Mouse (Mus musculus): Measurements from ENCODE around the gene Vgll4. TPM values are rescaled to one million over a fixed set of nuclear protein-coding genes. Genes with fewer than 3 reads are reported as not detected.

Vgll4 gene
- total RNA-seq, 2 experiments from 2014 or later, result 54.7 to 57.4 TPM

DNA sequence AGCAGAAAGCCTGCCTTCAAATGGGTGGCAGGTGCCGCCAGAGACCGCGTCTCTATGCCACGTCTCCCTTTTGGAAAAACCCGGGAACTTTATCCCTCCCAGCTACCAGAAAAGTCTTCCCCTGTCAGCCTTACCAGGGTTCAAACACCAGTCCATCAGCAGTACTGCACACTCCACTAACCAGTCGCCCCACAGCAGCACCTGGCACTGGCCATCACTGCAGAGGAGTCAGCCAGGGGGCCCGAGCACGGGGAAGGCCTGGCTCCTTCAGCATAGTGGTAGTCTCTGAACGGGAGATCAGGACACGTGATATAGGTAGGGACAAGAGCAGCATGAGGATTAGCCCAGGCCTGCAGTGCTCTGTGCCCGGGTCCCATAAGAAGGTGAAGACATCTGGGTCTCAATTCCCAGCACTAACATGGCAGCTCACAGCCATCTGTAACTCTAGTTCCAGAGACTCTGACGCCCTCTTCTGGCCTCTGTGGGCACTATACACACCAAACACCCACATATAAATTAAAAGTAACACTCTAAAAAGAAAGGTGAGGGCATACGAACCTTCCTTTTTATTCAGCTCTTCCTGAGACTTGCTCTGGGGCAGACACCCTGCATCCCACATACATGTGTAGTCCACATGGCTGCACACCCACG, 98.7 kb downstream of the Vgll4 start:
- no peak for DNase-seq

DNA sequence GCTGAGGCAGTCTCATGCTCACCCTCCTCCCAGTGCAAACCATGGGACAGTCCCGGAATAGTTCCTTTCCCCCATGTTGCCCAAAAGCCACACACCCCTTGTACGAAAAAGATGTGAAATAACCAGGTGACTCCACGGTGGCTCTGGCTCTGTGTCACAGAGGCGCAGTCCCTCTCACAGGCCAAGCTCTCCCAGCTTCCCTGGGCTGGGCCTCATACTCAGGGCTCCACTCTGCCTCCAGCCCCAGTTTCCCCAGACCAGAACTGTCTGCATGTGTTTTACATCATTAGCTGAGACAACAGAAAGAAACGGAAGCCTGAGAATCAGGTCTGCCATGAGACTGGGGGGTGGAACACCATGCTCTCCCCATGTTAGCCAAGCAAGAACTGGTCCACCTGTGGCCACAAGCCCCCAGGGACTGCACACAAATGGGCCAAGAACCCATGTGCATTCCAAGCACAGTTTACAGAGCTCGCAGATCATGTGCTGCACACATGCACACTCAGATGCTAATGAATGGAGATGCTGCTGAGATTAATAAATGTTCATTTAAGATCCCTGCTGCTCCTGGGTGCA, 100.2 kb downstream of the Vgll4 start:
- DNase-seq, result no peak

DNA sequence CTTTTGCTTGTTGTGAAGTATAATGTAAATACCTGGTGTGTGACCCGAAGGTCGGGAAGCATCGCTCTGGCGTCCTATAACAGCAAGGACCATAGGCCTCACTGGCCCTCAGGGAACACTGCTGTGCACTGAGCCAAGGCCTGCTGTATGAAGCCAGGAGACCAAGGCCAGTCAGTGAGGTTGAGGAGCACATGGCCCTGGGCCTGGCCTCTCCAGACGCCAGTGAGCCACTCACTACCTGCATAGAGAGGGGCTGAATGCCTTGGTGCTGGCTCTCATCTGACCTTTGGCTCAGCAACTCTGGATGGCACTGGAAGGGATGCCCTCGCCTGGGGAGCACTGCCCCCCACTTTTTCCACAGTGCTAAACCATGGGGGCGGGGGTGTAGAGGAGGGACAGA, 101.1 kb downstream of the Vgll4 start:
- DNase-seq, result peak; percentile 59 to 62

DNA sequence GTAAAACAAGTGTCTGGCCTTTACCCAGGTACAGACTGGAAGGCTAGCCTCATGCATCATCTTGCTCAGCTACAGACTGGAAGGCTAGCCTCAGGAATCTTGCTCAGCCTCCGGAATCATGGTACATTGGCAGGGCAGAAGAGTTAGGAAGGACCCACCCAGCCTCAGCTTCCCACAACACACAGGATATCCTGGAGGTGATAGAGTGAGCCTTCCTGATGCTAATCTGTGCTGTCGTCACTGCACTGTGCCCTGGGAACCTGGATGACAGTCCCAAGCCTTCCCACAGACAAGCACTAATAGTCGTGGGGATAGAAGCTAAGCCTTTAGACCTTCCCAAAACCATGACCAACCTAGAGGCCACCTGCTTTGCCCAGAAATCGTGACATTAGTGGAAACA, 103.2 kb downstream of the Vgll4 start:
- DNase-seq, result peak in 1 of 2 experiments; percentile 40

DNA sequence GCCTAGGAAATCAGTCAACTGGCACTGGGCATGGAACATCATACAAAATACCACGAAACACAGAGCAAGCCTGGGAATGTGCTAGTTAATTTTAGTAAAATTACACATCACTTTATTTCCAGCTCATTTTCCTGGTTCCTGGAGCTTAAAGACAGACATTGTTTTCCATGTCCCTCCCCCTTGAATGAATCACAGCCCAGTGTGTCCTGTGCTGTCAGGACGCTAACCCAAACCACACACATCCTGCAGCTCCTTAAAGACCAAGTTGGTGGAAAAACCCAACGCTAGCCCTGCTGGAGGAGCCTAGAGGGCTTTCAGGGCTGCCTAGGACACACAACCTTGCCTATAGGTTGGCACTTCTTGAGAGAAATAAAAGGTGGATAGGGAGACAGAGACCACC, 103.7 kb downstream of the Vgll4 start:
- DNase-seq, result no peak

DNA sequence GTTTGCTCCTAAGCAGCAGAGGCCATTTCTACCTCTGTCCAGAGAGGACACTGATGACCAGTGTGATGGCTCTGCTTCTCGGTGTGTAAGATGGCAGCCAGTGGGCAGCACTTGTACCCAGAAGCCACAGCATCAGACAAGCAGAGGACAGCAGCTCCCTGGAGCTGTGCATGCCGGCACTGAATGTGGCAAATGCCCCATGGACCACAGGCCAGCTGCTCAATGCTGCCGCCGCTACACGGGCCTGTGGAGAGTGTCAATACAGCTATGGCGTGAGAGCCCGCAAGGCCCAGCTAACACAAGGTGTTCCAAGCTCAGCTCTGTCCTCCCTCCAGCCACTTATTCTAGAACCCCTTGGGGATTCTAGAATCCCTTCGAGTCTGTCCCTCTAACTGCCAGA, 105.4 kb downstream of the Vgll4 start:
- DNase-seq, result no peak

DNA sequence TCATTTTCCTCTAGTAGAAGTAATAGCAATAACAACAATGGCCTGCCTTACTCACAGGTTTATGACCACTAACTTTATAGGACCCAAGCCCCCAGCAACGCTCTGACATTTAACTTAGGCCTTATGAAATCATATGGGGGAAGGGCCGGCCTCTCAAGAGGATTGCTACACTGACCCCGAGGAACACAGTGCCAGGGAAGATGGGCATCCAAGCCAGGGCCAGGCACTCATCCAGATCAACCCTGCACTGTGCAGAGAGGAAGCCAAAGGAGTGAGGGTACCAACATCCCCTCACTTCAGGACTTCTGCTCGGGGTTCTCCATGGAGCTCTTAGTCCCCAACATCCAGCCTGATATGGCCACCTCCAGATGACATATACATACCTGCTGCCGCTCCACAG, 106.3 kb downstream of the Vgll4 start:
- DNase-seq, result peak in 1 of 2 experiments; percentile 52

DNA sequence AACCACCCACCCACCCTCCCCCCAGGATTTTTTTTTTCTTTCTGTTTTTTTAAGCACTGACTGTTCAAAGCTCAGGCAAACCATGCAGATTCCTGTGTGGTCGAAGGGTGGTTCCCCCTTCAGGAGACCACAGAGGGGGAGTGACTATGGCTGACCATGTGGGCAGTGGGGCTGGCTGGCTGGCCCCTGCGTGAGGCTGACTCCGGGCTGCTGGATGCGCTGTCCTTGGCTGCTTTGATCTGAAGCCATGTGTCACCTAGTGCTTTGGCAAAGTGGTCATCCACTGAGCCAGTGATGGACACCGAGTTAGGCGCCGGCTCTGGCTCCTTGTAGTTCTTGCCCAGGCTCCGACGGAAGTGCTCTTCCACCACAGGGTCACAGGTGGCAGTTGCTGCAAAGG, 107.7 kb downstream of the Vgll4 start:
- no peak for DNase-seq

DNA sequence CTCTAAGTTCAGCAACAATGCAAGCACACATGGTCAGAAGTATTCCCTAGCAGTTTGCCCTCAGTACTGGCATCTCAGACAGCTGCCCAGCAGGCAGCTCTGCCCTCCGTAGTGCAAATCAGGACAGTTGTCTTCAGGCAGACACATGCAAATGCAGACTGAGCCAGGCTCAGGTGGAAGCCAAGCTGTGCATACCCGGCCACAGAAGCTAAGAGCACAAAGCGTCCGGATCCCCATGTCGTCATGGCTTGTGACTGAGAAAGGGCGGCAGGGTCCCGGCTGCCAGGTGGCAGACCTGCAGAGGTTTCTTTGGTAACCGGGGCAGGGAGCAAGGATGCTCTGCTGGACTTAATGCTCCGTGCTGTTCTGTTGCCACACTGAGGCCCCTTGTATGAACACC, 108.2 kb downstream of the Vgll4 start:
- no peak for DNase-seq

DNA sequence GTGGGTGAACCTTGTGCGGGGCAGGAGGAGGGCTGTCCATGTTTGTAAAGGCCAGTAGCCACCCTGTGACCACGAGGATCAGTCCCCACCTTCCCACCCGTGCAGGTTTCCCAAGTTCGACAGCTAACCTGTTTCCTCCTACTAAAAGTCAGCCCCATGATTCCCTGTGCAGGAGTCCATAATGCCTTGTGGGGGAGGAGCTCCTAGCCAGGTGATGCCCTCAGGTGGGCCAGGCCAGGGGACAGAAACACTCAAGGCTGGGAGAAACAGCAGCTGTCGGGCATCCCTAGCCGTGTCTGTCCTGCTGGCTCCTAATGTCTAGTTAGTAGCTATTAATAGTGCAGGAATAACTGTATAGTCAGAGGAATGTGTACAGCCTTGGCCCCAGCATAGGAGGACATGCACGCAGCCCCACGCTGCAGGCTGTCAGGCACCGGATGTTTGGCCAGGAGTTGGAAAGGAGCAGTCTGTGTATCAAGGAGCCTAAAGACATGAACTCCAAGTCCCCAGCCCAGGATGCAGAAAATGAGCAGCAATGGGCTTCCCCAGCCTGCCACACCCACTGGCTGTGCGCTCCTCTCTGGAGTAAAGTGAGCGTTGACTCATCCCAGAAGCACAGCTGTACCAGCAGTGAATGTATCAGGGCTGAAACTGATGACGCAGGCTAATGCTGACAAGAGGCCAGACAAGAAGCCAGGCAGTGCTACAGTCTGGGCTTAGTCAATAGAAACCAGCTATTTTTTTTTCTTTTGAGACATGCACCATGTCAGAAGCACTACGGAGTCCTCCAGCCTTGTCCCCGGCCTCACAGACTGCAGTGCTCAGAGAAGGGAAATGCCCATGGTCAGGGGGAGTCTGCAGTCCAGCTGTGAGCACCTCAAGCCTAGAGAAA, 108.9 kb downstream of the Vgll4 start:
- peak; percentile 59 to 60 for DNase-seq

DNA sequence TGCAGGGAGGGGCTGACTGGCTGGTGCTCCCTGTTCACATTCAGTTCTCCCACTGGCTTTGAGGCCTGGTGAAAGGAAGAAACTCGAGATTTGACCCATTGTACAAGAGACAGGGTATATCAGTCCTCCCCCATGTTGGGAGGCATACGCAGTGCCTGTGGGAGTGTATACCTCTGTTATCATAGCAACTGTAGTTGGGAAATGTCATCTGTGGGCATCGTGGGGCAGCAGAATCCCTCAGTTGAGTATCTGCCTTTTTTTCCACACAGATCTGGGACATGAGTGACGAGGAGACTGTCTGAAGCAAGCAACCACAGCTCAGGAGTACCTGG, 111.1 kb downstream of the Vgll4 start:
- no peak for DNase-seq

DNA sequence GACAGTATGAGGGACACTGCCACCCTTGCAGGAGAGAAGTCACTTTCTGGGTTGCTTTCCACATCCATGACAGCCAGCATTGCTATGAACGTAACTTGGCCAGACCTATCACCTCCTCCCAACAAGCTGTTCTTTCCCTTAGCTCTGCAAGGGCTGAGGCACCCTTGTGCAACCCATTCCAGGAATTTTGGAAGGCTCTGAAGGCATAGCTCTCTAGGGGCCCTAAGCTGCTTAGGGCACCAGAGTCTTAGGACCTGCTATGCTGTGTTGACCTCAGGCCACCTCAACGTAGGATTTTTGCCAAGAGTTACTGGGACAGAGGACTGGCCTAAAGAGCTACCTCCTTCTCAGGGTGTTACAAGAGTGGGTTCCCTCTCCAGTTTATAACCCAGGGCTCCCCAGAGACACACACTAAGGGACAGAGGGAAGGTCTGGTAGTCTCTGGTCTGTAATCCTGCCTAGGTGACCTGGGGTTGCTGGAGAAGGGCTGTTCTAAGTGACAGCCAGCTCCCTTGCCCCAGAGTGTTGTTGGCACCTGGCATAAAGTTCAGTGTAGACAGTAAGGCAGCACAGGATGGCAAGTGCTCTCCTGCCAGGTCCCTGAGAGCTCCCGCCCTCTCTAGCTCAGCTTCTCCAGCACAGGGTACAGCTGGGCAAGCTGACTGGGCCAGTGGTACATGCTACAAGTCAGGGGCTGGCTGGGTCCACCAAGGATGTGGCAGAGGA, 111.6 kb downstream of the Vgll4 start:
- peak in 1 of 2 experiments; percentile 51 for DNase-seq

DNA sequence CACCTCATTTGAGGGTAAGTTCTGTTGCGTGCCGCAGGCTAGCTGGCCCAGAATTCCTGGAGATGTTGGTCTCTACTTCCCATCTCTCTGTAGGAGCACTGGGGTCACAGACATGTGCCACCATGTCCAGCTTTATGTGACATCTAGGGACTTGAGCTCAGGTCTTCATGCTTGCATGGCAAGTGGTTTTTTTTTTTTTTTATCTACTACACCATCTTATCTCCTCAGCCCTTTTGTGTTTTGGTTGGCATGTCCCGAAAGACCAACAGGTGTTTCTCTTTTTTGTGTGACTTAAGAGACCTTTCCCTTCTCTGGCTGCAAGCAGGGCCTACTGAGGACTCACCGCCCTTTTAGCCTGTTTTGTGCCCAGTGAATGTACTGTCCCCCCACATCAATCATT, 113.3 kb downstream of the Vgll4 start:
- DNase-seq, result no peak

DNA sequence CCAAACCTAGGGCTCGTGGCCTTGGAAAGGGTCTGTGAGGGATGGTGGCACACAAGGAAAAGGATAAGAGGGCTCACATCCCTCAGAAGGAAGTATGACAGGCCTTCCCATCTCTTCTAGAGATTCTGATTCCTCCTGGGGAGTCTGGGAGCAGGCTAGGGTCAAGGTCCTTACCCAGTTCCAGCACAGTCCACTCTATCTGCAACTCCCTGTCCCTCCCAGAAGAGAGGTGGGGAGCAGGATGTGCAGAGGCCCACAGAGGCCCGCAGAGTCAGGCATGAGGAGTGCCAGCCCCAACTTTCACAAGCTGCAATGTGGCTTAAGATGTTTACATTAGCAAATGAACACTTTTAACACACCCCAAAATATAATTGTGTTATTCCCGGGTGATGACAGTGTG, 114.2 kb downstream of the Vgll4 start:
- no peak for DNase-seq

DNA sequence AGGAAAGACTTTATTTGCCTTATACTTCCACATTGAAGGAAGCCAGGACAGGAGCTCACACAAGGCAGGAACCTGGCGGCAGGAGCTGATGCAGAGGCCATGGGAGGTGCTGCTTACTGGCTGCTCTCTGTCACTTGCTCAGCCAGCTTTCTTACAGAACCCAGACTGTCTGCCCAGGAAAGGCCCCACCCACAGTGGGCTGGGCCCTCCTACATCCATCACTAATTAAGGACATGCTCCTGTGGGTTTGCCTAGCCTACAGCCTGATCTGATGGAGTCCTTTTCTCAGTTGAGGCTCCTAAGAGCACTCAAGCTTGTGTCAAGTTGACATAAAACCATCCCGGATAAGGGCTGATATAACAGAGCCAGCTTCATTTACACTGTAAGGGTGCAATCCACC, 115.4 kb downstream of the Vgll4 start:
- no peak for DNase-seq

DNA sequence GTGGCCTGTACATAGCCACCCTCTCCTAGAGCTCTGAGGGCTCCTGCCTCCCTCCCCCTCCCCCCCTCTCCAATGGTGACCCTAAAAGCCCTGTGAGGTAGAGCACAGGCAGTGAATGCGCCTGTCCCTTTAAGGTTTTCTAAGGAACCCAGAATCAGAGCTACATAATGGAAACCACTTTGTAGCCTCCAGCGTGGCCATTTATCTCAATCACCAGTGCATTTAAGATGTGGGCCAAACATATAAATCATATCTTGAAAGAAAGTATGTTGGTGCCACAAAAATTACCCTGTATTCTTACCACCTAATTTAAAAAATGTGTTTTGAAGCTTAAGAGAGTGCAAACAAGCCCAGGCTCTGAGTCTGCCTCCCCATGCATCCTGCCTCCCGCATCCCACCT, 117.1 kb downstream of the Vgll4 start:
- DNase-seq, result no peak

DNA sequence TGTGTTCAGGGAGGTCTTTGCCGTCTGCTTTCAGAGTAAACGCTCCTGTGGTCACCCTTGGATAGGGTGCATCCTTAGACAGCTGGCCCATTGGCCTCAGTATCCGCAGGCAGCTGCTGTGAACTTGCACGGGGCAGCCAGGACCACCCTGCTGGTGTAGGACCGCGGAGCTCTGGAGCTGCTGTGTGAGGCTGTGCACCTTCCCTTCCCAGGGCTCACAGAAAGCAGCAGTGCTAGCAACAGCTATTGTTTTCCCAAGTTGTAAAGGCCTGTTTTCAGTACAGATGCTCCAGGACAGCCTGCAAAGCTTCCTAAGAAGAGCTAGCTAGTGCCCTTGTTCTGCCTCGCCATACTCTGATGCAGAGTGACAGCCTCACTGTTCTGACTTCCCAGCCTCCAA, 118.1 kb downstream of the Vgll4 start:
- no peak for DNase-seq

DNA sequence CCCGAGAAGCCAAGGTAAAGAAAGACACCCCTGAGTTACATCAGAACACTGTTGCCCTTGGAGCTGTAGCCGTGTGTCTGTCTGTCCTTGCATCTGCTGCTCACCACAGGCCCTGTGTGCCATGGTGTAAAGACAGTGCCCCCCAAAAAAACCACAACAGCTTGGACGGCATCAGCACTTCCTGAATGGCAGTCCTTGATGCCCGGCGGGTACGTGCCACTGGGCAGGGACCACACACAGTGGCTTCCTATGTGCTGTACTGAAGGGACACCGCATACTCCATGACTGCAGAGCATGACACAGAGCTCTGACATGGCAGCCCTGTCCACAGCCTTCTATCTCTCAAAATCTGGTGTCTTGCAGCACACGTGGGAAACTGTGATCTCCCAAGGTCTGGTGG, 120.0 kb downstream of the Vgll4 start:
- no peak for DNase-seq

DNA sequence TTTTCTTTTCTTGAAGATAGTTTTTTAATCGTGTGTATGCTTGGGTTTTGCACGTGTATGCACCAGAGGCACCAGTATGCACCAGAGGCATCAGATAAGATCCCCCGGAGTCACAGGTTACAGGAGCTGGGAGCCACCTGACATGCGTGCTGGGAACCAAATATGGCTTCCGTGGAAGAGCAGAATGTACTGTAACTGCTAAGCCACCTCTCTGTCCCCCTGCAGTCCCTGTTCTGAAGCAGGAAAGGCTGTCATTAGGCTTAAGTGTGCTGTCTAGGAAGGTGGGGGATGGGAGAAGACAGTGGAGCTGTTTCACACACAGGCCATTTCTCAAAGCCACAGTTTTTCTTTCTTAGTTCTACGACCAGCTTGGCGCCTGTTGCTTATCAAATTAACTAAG, 121.0 kb downstream of the Vgll4 start:
- no peak for DNase-seq

DNA sequence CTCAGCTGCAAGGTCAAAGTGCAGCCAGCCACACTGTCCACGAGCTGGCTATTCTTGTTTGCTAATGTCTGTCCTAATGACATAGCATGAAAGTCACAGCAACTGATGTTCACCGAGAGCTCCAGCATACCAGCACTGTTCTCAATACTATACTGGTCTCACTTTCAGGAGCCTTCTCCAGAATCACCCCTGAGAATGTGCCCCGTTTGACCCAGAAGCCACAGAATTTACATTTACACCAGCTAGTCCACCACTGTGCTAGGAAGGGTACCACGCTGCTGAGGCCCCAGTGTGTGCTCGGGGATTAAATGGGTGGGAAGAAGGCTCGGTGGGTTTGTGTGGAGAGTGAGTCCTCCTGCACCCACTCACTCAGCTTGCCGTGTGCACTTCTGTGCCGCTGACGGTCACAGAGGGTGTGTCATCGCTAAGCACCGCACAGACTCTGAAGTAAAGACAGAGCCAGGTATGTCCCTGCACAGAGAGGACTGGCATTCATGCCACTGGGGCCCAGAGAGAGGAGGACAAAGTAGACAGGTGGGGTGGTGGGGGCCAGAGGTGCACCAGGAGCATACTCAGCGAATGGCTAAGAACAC, 122.1 kb downstream of the Vgll4 start:
- DNase-seq, result no peak

DNA sequence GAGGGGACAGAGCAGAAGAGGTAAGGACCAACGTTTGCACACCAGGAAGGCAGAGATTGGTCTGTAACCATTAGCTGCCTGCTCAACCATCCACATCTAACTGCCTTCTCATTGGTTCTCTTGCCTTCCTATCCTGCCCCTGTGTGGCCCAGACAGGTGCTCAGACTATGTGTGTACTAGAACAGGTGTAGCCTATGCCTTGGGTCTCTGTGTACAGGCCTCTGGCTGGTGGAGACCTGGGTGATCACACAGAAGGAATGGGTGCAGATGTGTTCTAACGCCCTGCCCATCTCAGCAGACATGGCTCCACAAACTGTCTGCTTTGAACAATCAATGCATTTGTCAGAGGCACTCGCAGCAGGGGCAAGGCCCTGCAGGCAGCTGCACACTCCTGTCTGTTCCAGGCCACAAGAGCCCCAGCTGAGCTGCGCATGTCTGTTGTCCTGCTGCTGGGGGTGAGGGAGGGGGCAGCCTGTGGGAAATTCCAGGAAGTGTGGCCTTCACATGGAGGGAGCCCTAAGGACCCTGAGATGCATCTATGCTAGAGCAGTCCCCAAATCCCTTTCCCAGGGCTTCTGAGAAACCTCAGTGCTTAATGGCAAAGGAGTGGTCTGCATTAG, 123.5 kb downstream of the Vgll4 start:
- DNase-seq, result no peak

DNA sequence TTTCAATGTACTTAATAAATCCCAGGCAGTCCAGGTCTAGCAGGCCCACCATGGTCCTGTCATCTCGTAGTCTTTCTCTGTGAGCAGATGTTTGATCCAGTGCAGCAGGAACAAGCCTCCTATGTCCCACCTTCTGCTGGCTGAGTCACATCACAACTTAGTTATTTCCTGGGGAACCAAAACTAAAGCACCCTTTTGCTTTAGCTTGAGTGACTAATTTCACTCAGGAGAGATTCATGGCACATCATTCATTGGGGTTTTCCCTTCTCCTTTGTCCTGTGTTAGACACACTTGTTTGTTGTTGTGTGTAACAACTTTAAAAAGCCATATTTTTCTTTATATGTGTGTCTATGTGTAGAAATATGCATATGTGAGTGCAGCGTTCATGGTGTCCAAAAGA, 126.9 kb downstream of the Vgll4 start:
- no peak for DNase-seq
